Mouse (Mus musculus) adrenal gland, postnatal 4 days (tissue): ENCODE results near the gene Tubg1. TPM values are rescaled to one million over a fixed set of nuclear protein-coding genes. Genes with fewer than 3 reads are reported as not detected.
A peak's percentile ranks its signal among the peaks of the same experiment; 100 is the strongest.
"Not testable (repeated sequence)": the region's sequence is repeated elsewhere in the genome, so short reads cannot be mapped to it uniquely, and the experiment has no call there.

Source experiments
- DNase-seq, 2 experiments: peaks; one replicate each; pipeline ENCODE4 v3.0.0; 2021 to 2022; ENCODE audit warnings: low spot score in 2 of 2, mixed read lengths in 2 of 2
- total RNA-seq, 2 experiments: library from RNA; stranded (reverse); gene quantifications; 2 replicates each; pipeline ENCODE4 v1.2.3; 2021

Tubg1 gene
- total RNA-seq, 2 experiments from 2014 or later = 42.0 to 42.6 TPM

- no peak for DNase-seq
These were observed 18.9 kb downstream of the Tubg1 start for GRCm38 (mm10) chr11:101138536-101139181.

GRCm38 (mm10) chr11:101140164-101140819, 20.6 kb downstream of the Tubg1 start:
- no peak for DNase-seq

- no peak for DNase-seq
These were observed 21.4 kb downstream of the Tubg1 start for GRCm38 (mm10) chr11:101141088-101141487.

GRCm38 (mm10) chr11:101142215-101142967, 22.7 kb downstream of the Tubg1 start:
- no peak for DNase-seq

- DNase-seq = no peak
These were observed 23.8 kb downstream of the Tubg1 start for GRCm38 (mm10) chr11:101143338-101144225.

GRCm38 (mm10) chr11:101146377-101146776, 26.6 kb downstream of the Tubg1 start:
- no peak for DNase-seq

- no peak for DNase-seq
These were observed 29.0 kb downstream of the Tubg1 start for GRCm38 (mm10) chr11:101148751-101149150.

- peak in 1 of 2 experiments; percentile 42 for DNase-seq
These were observed 29.7 kb downstream of the Tubg1 start for GRCm38 (mm10) chr11:101149178-101150105.

- DNase-seq = no peak
These were observed 31.3 kb downstream of the Tubg1 start for GRCm38 (mm10) chr11:101151063-101151462.

- DNase-seq = no peak
These were observed 33.1 kb downstream of the Tubg1 start for GRCm38 (mm10) chr11:101152825-101153224.

- no peak for DNase-seq
These were observed 34.9 kb downstream of the Tubg1 start for GRCm38 (mm10) chr11:101154648-101155047.

- DNase-seq = no peak
These were observed 35.4 kb downstream of the Tubg1 start for GRCm38 (mm10) chr11:101155151-101155550.

- DNase-seq = no peak
These were observed 36.1 kb downstream of the Tubg1 start, which contains the start of gene Tubg2 for GRCm38 (mm10) chr11:101155728-101156371. TSS of gene Tubg2 (plus strand) at chr11:101155907.

GRCm38 (mm10) chr11:101160151-101160550, 40.4 kb downstream of the Tubg1 start:
- not testable (repeated sequence) for DNase-seq

GRCm38 (mm10) chr11:101160981-101161505, 41.3 kb downstream of the Tubg1 start:
- not testable (repeated sequence) for DNase-seq

- DNase-seq = no peak
These were observed 41.8 kb downstream of the Tubg1 start for GRCm38 (mm10) chr11:101161551-101161950.

- DNase-seq = no peak
These were observed 42.6 kb downstream of the Tubg1 start for GRCm38 (mm10) chr11:101162301-101162700.

- no peak for DNase-seq
These were observed 43.0 kb downstream of the Tubg1 start for GRCm38 (mm10) chr11:101162772-101163171.
